Mouse (Mus musculus) heart, adult 2 months (tissue): ENCODE results near the gene Strip1. TPM values are rescaled to one million over a fixed set of nuclear protein-coding genes. Genes with fewer than 3 reads are reported as not detected.

Experiments
- DNase-seq, 2 experiments: peaks; one replicate each; pipeline ENCODE4 v3.0.0; 2021
- H3K27ac ChIP-seq: fragments of 200-600 bp; 2 replicates; pipeline ENCODE4 v1.8.1; 2022
- H3K27me3 ChIP-seq: fragments of 200-500 bp; 2 replicates; pipeline ENCODE4 v1.6.1; 2012; ENCODE audit warnings: mild to moderate bottlenecking, low read length, inconsistent platforms, mixed read lengths; ENCODE audit not compliant: control insufficient read depth, insufficient read depth
- H3K36me3 ChIP-seq: fragments of 200-500 bp; 2 replicates; pipeline ENCODE4 v1.6.1; 2012; ENCODE audit warnings: low read length, inconsistent platforms; ENCODE audit not compliant: control insufficient read depth, insufficient read depth
- H3K4me1 ChIP-seq: fragments of 200-500 bp; 2 replicates; pipeline ENCODE4 v1.6.1; 2011; ENCODE audit warnings: low read length; ENCODE audit not compliant: control insufficient read depth, insufficient read depth
- H3K4me3 ChIP-seq: fragments of 200-600 bp; 2 replicates; pipeline ENCODE4 v1.8.1; 2022
- H3K79me2 ChIP-seq: fragments of 200-500 bp; replicated peaks from 2 replicates; pipeline ENCODE4 v1.6.1; 2012; ENCODE audit warnings: mild to moderate bottlenecking, inconsistent platforms, low read length, moderate library complexity, mixed read lengths; ENCODE audit not compliant: control insufficient read depth, insufficient read depth
- H3K9ac ChIP-seq: fragments of 200-500 bp; 2 replicates; pipeline ENCODE4 v1.6.1; 2012; ENCODE audit warnings: low read depth, mild to moderate bottlenecking, control low read depth, inconsistent platforms, low read length, mixed read lengths
- CTCF ChIP-seq: fragments of 200-600 bp; IDR thresholded peaks from 2 replicates; pipeline ENCODE4 v1.8.1; 2022; ENCODE audit warnings: antibody characterized with exemption, mild to moderate bottlenecking, moderate library complexity
- EP300 ChIP-seq: fragments of 200-500 bp; IDR thresholded peaks from 2 replicates; pipeline ENCODE4 v1.6.1; 2011; ENCODE audit warnings: low read depth, low read length, control low read depth; ENCODE audit not compliant: insufficient read depth
- POLR2A ChIP-seq: fragments of 200-500 bp; IDR thresholded peaks from 2 replicates; pipeline ENCODE4 v1.6.1; 2011; ENCODE audit warnings: mild to moderate bottlenecking, low read depth, low read length, control low read depth; ENCODE audit not compliant: insufficient read depth
- WGBS: fragments of 180-500 bp; shearing (Covaris S2); methylation state at CpG from one replicate; pipeline ENCODE4 v1.1.7; 2018; 5-methylcytosine and 5-hydroxymethylcytosine counted together
- intact Hi-C: fragments of 180-260 bp; cut with DNase I; formaldehyde crosslinking; loops from one replicate; pipeline ENCODE4 v1.15.1; 2025
- polyA plus RNA-seq: library from polyadenylated mRNA; depleted of rRNA; stranded (reverse); fragments of >200 nt; gene quantifications from 2 replicates; pipeline ENCODE4 v1.2.3, GENCODE M21; 2012
- total RNA-seq, 2 experiments: library from RNA; stranded (reverse); gene quantifications; 2 replicates each; pipeline ENCODE4 v1.2.3; 2021

Strip1 gene
- total and polyA plus RNA-seq, 3 experiments = 19.9 to 35.1 (median 21.2) TPM

GRCm38 (mm10) chr3:107646947-107647346, 15.5 kb upstream of the Strip1 start:
- TF ChIP-seq EP300 = no peak
- TF ChIP-seq POLR2A = no peak
- no peak for TF ChIP-seq CTCF
- Histone ChIP-seq H3K9ac (no peak overlapping the region), H3K27me3 (no peaks in the 10 kb centered on the region), H3K4me1 (no peaks in the 10 kb centered on the region), H3K79me2 (no peaks in the 10 kb centered on the region), H3K4me3 (no peak overlapping the region), H3K27ac (no peak overlapping the region), H3K36me3 (no peaks in the 10 kb centered on the region)
- WGBS = 28% methylated on average over 3 of the region's 3 CpGs
- intact Hi-C loops = no loop called here
- DNase-seq = no peak

- no peak for TF ChIP-seq CTCF
- no peak for TF ChIP-seq POLR2A
- TF ChIP-seq EP300 = no peak
- intact Hi-C loops = no loop called here
- no peak overlapping the region for H3K4me3 ChIP-seq
- no peaks in the 10 kb centered on the region for H3K4me1 ChIP-seq
- no peaks in the 10 kb centered on the region for H3K79me2 ChIP-seq
- no peaks in the 10 kb centered on the region for H3K27me3 ChIP-seq
- WGBS = 49% methylated on average over 5 of the region's 5 CpGs
- DNase-seq = no peak
- no peak overlapping the region for H3K9ac ChIP-seq
- H3K27ac ChIP-seq = no peak overlapping the region
- H3K36me3 ChIP-seq = no peaks in the 10 kb centered on the region
Observed at GRCm38 (mm10) chr3:107637606-107638172, 6.2 kb upstream of the Strip1 start.

- H3K4me3 ChIP-seq = no peak overlapping the region
- H3K27ac ChIP-seq = no peak overlapping the region
- H3K79me2 ChIP-seq = no peaks in the 10 kb centered on the region
- no peak overlapping the region for H3K9ac ChIP-seq
- TF ChIP-seq POLR2A = no peak
- TF ChIP-seq EP300 = no peak
- no peak for TF ChIP-seq CTCF
- H3K36me3 ChIP-seq = peaks cover 2% of the 10 kb centered on the region; the same call in 1 of the 2 replicates
- no peaks in the 10 kb centered on the region for H3K27me3 ChIP-seq
- 60% methylated on average over 3 of the region's 3 CpGs for WGBS
- intact Hi-C loops = no loop called here
- peaks cover 2% of the 10 kb centered on the region; the same call in 1 of the 2 replicates for H3K4me1 ChIP-seq
- no peak for DNase-seq
Observed at GRCm38 (mm10) chr3:107636236-107636635, 4.7 kb upstream of the Strip1 start.

GRCm38 (mm10) chr3:107635836-107636235, 4.3 kb upstream of the Strip1 start:
- TF ChIP-seq POLR2A (no peak), CTCF (no peak), EP300 (no peak)
- H3K9ac ChIP-seq = no peak overlapping the region
- WGBS = 40% methylated on average over 8 of the region's 8 CpGs
- peaks cover 2% of the 10 kb centered on the region; the same call in 1 of the 2 replicates for H3K36me3 ChIP-seq
- H3K27ac ChIP-seq = no peak overlapping the region
- H3K79me2 ChIP-seq = no peaks in the 10 kb centered on the region
- DNase-seq = no peak
- H3K4me1 ChIP-seq = peaks cover 2% of the 10 kb centered on the region; the same call in 1 of the 2 replicates
- intact Hi-C loops = no loop called here
- no peaks in the 10 kb centered on the region for H3K27me3 ChIP-seq
- no peak overlapping the region for H3K4me3 ChIP-seq

- Histone ChIP-seq H3K9ac (no peak overlapping the region), H3K4me3 (no peak overlapping the region), H3K27me3 (no peaks in the 10 kb centered on the region), H3K36me3 (peaks cover 2% of the 10 kb centered on the region; the same call in 1 of the 2 replicates), H3K27ac (no peak overlapping the region), H3K79me2 (no peaks in the 10 kb centered on the region), H3K4me1 (peaks cover 5% of the 10 kb centered on the region)
- TF ChIP-seq EP300 (no peak), CTCF (no peak), POLR2A (no peak)
- DNase-seq = no peak
- intact Hi-C loops = no loop called here
- WGBS = 87% methylated on average over 9 of the region's 9 CpGs
Observed at GRCm38 (mm10) chr3:107633906-107634305, 2.4 kb upstream of the Strip1 start.

GRCm38 (mm10) chr3:107632786-107633185, 1.3 kb upstream of the Strip1 start:
- peaks cover 5% of the 10 kb centered on the region for H3K4me1 ChIP-seq
- no peaks in the 10 kb centered on the region for H3K27me3 ChIP-seq
- no peak overlapping the region for H3K4me3 ChIP-seq
- 95% methylated on average over 4 of the region's 4 CpGs for WGBS
- no peaks in the 10 kb centered on the region for H3K79me2 ChIP-seq
- peaks cover 2% of the 10 kb centered on the region; the same call in 1 of the 2 replicates for H3K36me3 ChIP-seq
- no peak for TF ChIP-seq EP300
- no peak for TF ChIP-seq POLR2A
- TF ChIP-seq CTCF = no peak
- no peak for DNase-seq
- no peak overlapping the region for H3K27ac ChIP-seq
- no peak overlapping the region for H3K9ac ChIP-seq
- intact Hi-C loops = no loop called here
